ENCODE assay signal across 8 mouse cellular contexts in genomic region chr7:112225615-112226262, GRCm38 (mm10). TPM values are rescaled to one million over a fixed set of nuclear protein-coding genes. Genes with fewer than 3 reads are reported as not detected.
DNase-seq lines count a peak whose midpoint lies in the region; ATAC-seq and TF ChIP-seq lines count a peak whose summit lies in the region.

TSS of gene Mical2 (plus strand) at chr7:112225856.

- no peak for TF ChIP-seq POLR2A in ES-Bruce4 (IDR thresholded peaks at IDR 0.05; ENCODE audit: insufficient read depth, low read length)

- no peaks in the 10 kb centered on the region for H3K27me3 ChIP-seq in ES-Bruce4 (ENCODE audit: control insufficient read depth, insufficient read depth, low read length, poor library complexity, severe bottlenecking)
- H3K27me3 ChIP-seq in forebrain, postnatal 0 days (ENCODE audit: insufficient read depth, low read length): no peaks in the 10 kb centered on the region
- peaks cover 23% of the 10 kb centered on the region for H3K27me3 ChIP-seq in neural tube, embryonic 14.5 days (ENCODE audit: control insufficient read depth, insufficient read depth, low read length)

- peak within 1 kb of the TSS; percentile 94 for H3K4me2 ChIP-seq in forebrain, postnatal 0 days (ENCODE audit: low read depth)
- H3K4me2 ChIP-seq in neural tube, embryonic 14.5 days (ENCODE audit: low read depth, low read length): peak within 1 kb of the TSS; percentile 97

- H3K4me3 ChIP-seq in ES-Bruce4 (ENCODE audit: low read depth, low read length): peak within 1 kb of the TSS; percentile 74
- peak within 1 kb of the TSS; percentile 63 for H3K4me3 ChIP-seq in forebrain, postnatal 0 days (ENCODE audit: low read depth, low read length)
- peak within 1 kb of the TSS; percentile 59 for H3K4me3 ChIP-seq in neural tube, embryonic 14.5 days (ENCODE audit: low read depth, low read length)

- no peaks in the 10 kb centered on the region for H3K36me3 ChIP-seq in ES-Bruce4 (ENCODE audit: control insufficient read depth, insufficient read depth, low read length, poor library complexity, severe bottlenecking)
- H3K36me3 ChIP-seq in forebrain, postnatal 0 days (ENCODE audit: insufficient read depth): no peaks in the 10 kb centered on the region
- no peaks in the 10 kb centered on the region for H3K36me3 ChIP-seq in neural tube, embryonic 14.5 days (ENCODE audit: control insufficient read depth, insufficient read depth, low read length)

- H3K9ac ChIP-seq in ES-Bruce4 (ENCODE audit: low read depth, poor library complexity, severe bottlenecking): 0 out of 2 replicates have a peak within 1 kb of the TSS, but pooled peaks have one; percentile 39
- H3K9ac ChIP-seq in forebrain, postnatal 0 days: peak within 1 kb of the TSS; percentile 61
- peak within 1 kb of the TSS; percentile 49 for H3K9ac ChIP-seq in neural tube, embryonic 14.5 days (replicated peaks; ENCODE audit: low read depth, low read length)

- 1% methylated on average over 53 of the region's 53 CpGs for WGBS in forebrain, postnatal 0 days
- 0% methylated on average over 47 of the region's 53 CpGs for WGBS in neural tube, embryonic 14.5 days

- peak; percentile 93 for DNase-seq in cerebellum, adult 11-12 months
- DNase-seq in forebrain, postnatal 0 days: peak; percentile 93
- peak; percentile 87 to 89 for DNase-seq in heart, postnatal 36 days
- DNase-seq in layer of hippocampus, adult 18-20 months (ENCODE audit: low spot score in 2 of 2): peak; percentile 88 to 94
- DNase-seq in lung, adult 18-20 months: peak; percentile 94 to 96
- DNase-seq in testis, postnatal 14 days (ENCODE audit: low spot score): peak; percentile 87

- TF ChIP-seq CTCF in ES-Bruce4 (IDR thresholded peaks at IDR 0.05; ENCODE audit: low read depth, low read length): no peak
- no peak for TF ChIP-seq CTCF in forebrain, postnatal 0 days (IDR thresholded peaks at IDR 0.05; ENCODE audit: low read depth)

- no peak for TF ChIP-seq EP300 in ES-Bruce4 (IDR thresholded peaks at IDR 0.05; ENCODE audit: insufficient read depth, low read depth, low read length)

- H3K9me3 ChIP-seq in ES-Bruce4 (replicated peaks; ENCODE audit: control insufficient read depth, insufficient read depth, low read length, poor library complexity, severe bottlenecking): no peaks in the 10 kb centered on the region
- no peaks in the 10 kb centered on the region for H3K9me3 ChIP-seq in forebrain, postnatal 0 days (ENCODE audit: low read length)
- no peaks in the 10 kb centered on the region for H3K9me3 ChIP-seq in neural tube, embryonic 14.5 days (ENCODE audit: control insufficient read depth, low read length)

- peak; percentile 97 for ATAC-seq in forebrain, postnatal 0 days
- ATAC-seq in neural tube, embryonic 14.5 days (ENCODE audit: low read depth): peak; percentile 99

- intact Hi-C loops in heart, postnatal 36 days (cut with DNase I): loop anchor here (2.0 to 5.0 kb wide), 3 partner anchors 53 to 102 kb away; no protein-coding TSS in a partner anchor

- no peak within 1 kb of the TSS for H3K27ac ChIP-seq in ES-Bruce4 (ENCODE audit: insufficient read depth, low read length)
- peak within 1 kb of the TSS; percentile 54 for H3K27ac ChIP-seq in forebrain, postnatal 0 days (ENCODE audit: low read depth, low read length)
- H3K27ac ChIP-seq in neural tube, embryonic 14.5 days (ENCODE audit: low read depth, low read length): no peak within 1 kb of the TSS

- H3K4me1 ChIP-seq in ES-Bruce4 (ENCODE audit: control insufficient read depth, insufficient read depth, low read length): no peaks in the 10 kb centered on the region
- peaks cover 13% of the 10 kb centered on the region; the same call in 1 of the 2 replicates for H3K4me1 ChIP-seq in forebrain, postnatal 0 days (ENCODE audit: insufficient read depth)
- H3K4me1 ChIP-seq in neural tube, embryonic 14.5 days (ENCODE audit: control insufficient read depth, insufficient read depth, low read length): peaks cover 5% of the 10 kb centered on the region

RNA-seq across cellular contexts. Expression of gene Mical2, which starts in this region (rescaled TPM):
- 1.7 and 2.4 TPM in 2 replicates for polyA plus RNA-seq in ES-Bruce4 (2011; ENCODE audit: insufficient read depth, insufficient read length, low read depth, missing spikeins)
- total RNA-seq in forebrain, postnatal 0 days (2014; rRNA removed): 28.6 and 29.0 TPM in 2 replicates
- polyA plus RNA-seq in forebrain, postnatal 0 days (2015; fragmentation: Nextera tagmentation; extraction: Ambion mirVana): 16.3 and 18.3 TPM in 2 replicates
- 100 to 1,000 TPM in 1 of 2 experiments, 10 to 100 TPM in 1; 80.8 to 101 TPM for total RNA-seq in heart, postnatal 36 days (2021)
- total RNA-seq in layer of hippocampus, adult 18-20 months (2021): 100 to 1,000 TPM; 611 to 639 TPM
- polyA plus RNA-seq in neural tube, embryonic 14.5 days (2014; fragmentation: Nextera tagmentation; extraction: Ambion mirVana): 3.7 and 5.3 TPM in 2 replicates

Comparison
In these comparisons a context has a peak if more than half of its experiments do, and no peak if none do; other contexts are left out.
1. RNA of gene Mical2 (total RNA-seq): 611 to 639 TPM in layer of hippocampus, adult 18-20 months; 80.8 to 101 TPM in heart, postnatal 36 days and 28.6 to 29.0 TPM in forebrain, postnatal 0 days; every median in the first group is over 4 times any median in the second.
2. Peak in every context shown above with its lines, with median percentiles within 50 percentile points of each other: H3K4me3 ChIP-seq, H3K9ac ChIP-seq and DNase-seq.